In the genomic region with DNA sequence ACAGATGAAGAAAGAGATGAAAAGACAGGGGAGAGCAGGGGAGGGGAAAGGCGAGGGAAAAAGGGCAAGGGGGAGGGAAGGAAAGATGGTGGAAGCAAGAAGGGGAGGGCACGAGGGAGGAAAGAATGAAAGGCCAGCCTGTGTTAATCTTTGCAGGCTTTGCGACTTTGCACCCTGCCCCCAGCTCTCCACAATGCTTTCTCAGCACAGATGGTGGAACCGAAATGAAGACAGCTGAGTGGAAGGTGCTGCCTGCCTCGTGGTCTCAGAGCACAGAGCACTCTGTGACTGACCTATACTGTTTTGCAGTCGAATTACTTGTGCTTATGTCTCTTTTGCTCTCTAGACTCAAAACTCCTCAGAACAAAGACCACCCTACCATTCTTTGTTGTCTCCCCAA, we compare ENCODE assay signal across 13 mouse cellular contexts. TPM values are rescaled to one million over a fixed set of nuclear protein-coding genes. Genes with fewer than 3 reads are reported as not detected.
DNase-seq lines count a peak whose midpoint lies in the region; ATAC-seq lines count a peak whose summit lies in the region.
"Had no signal": no experiment of that assay in that cellular context is flagged by ENCODE, and none has a peak within 500 bp of the region (broad histone marks: within the 10 kb centered on the region; RNA-seq: fewer than 3 reads in every experiment).

No protein-coding gene starts in this region.

- ATAC-seq in frontal cortex, adult (ENCODE audit: low TSS enrichment), result peak; percentile 87

- no peak for DNase-seq in frontal cortex, postnatal 10 days (ENCODE audit: low spot score in 2 of 2)
- peak; percentile 74 for DNase-seq in right cerebral cortex, adult 18-20 months
- DNase-seq in right cerebral cortex, postnatal 10 days (ENCODE audit: low spot score in 2 of 2), result no peak
- peak; percentile 52 for DNase-seq in kidney, postnatal 14 days
- no peak for DNase-seq in urinary bladder, postnatal 36 days (ENCODE audit: low spot score in 2 of 2)
- no peak for DNase-seq in gastrocnemius, postnatal 25 days
- DNase-seq in spleen, postnatal 14 days (ENCODE audit: low spot score in 2 of 2), result no peak
- DNase-seq: heart, adult 18-20 months; heart, postnatal 4 days; liver, embryonic 13.5 days; spleen, adult 18-20 months; thymus, adult 2 months had no signal

RNA-seq across cellular contexts. Expression of a gene that starts 55.2 kb away (rescaled TPM):
- 1 to 10 TPM in 1 of 2 experiments, under 1 TPM in 1; 0.38 to 1.4 TPM for total RNA-seq in gastrocnemius, postnatal 25 days (2021)
- total RNA-seq: heart, adult 18-20 months; heart, postnatal 4 days had no signal

Comparison
In these comparisons a context has a peak if more than half of its experiments do, and no peak if none do; other contexts are left out.
1. DNase-seq: peak in right cerebral cortex, adult 18-20 months (single experiment) and kidney, postnatal 14 days (single experiment); none in frontal cortex, postnatal 10 days (0 of 2), right cerebral cortex, postnatal 10 days (0 of 2), urinary bladder, postnatal 36 days (0 of 2), gastrocnemius, postnatal 25 days (single experiment) and spleen, postnatal 14 days (0 of 2).